Mouse (Mus musculus) lung, adult 2 months (tissue): Measurements from ENCODE around the gene Gm37240.

ENCODE experiments used
- CTCF ChIP-seq: fragments of 200-500 bp; IDR thresholded peaks from 2 replicates; pipeline ENCODE4 v1.5.1; 2011; ENCODE audit warnings: mild to moderate bottlenecking, low read length, control low read depth; ENCODE audit not compliant: insufficient read depth
- POLR2A ChIP-seq: fragments of 200-500 bp; IDR thresholded peaks from 2 replicates; pipeline ENCODE4 v1.6.1; 2011; ENCODE audit warnings: low read depth, mild to moderate bottlenecking, control low read depth, low read length, borderline replicate concordance; ENCODE audit errors: extremely low read depth

DNA sequence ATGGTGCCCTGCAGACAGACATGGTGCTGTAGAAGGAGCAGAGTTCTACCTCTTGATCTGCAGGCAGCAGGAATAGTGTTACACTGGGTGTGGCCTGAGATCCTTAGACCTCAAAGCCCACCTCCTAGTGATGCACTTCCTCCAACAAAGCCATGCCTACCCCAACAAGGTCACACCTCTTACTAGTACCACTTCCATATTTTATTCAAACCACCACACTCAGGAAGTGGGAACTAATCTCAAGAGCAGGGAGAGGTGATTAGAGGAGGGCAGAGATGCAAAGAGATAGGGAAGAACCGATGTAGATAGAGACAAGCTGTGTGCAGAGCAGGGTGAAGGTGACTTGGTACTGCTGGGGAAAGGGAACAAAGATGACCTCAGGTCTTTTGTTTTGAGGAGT is 773.8 kb downstream of the Gm37240 start:
- TF ChIP-seq CTCF: no peak
- TF ChIP-seq POLR2A: no peak
